Mouse (Mus musculus): Measurements from ENCODE around the gene Eid3. TPM values are rescaled to one million over a fixed set of nuclear protein-coding genes. Genes with fewer than 3 reads are reported as not detected.

The Eid3 gene
- total and polyA plus RNA-seq, 3 experiments: 1.4 to 3.5 (median 1.5) TPM

- no peak for TF ChIP-seq SIN3A (IDR thresholded peaks at IDR 0.05; ENCODE audit: low read length)
- TF ChIP-seq TCF12 (IDR thresholded peaks at IDR 0.05; ENCODE audit: low read depth, low read length): 0 out of 2 replicates have a peak, but pooled peaks have one; percentile 13
- TF ChIP-seq IRF4 (IDR thresholded peaks at IDR 0.05; ENCODE audit: low read depth, low read length): peak; percentile 83
- no peak for TF ChIP-seq E2F4 (IDR thresholded peaks at IDR 0.05; ENCODE audit: insufficient replicate concordance, low read depth, low read length)
- 0 out of 2 replicates have a peak, but pooled peaks have one; percentile 17 for TF ChIP-seq ETS1 (conservative IDR thresholded peaks at IDR 0.05; ENCODE audit: low read depth, low read length)
- no peak for TF ChIP-seq KAT2A (IDR thresholded peaks at IDR 0.05; ENCODE audit: insufficient replicate concordance, low read length)
- TF ChIP-seq JUN (IDR thresholded peaks at IDR 0.05; ENCODE audit: insufficient read depth, low read depth, low read length): peak; percentile 31; the same call in 1 of the 2 replicates
- 0 out of 2 replicates have a peak, but pooled peaks have one; percentile 31 for TF ChIP-seq MEF2A (IDR thresholded peaks at IDR 0.05; ENCODE audit: borderline replicate concordance, low read depth, low read length)
- no peak for TF ChIP-seq CTCF (conservative IDR thresholded peaks at IDR 0.05 in 1 of 2, IDR thresholded peaks at IDR 0.05 in 1 of 2; ENCODE audit: low read depth in 2 of 2, low read length in 2 of 2)
- TF ChIP-seq EP300 (IDR thresholded peaks at IDR 0.05; ENCODE audit: low read length): peak; percentile 55; the same call in 1 of the 2 replicates
- TF ChIP-seq MAFK (IDR thresholded peaks at IDR 0.05; ENCODE audit: insufficient replicate concordance, low read length): no peak
- TF ChIP-seq BHLHE40 (IDR thresholded peaks at IDR 0.05; ENCODE audit: low read depth, low read length): peak; percentile 44; the same call in 1 of the 2 replicates
- TF ChIP-seq ZC3H11A (IDR thresholded peaks at IDR 0.05; ENCODE audit: low read depth, low read length): no peak
- TF ChIP-seq UBTF (IDR thresholded peaks at IDR 0.05; ENCODE audit: low read depth, low read length): no peak
- TF ChIP-seq POLR2AphosphoS2 (IDR thresholded peaks at IDR 0.05; ENCODE audit: low read depth, low read length): no peak
- no peak for TF ChIP-seq NRF1 (IDR thresholded peaks at IDR 0.05; ENCODE audit: low read depth, low read length)
- TF ChIP-seq MAX (IDR thresholded peaks at IDR 0.05; ENCODE audit: low read length): no peak
- TF ChIP-seq CHD2 (IDR thresholded peaks at IDR 0.05; ENCODE audit: low read length): no peak
- no peak for TF ChIP-seq NELFE (IDR thresholded peaks at IDR 0.05; ENCODE audit: low read depth, low read length)
- TF ChIP-seq PAX5 (IDR thresholded peaks at IDR 0.05; ENCODE audit: low read length): no peak
- no peak for TF ChIP-seq ZKSCAN1 (IDR thresholded peaks at IDR 0.05; ENCODE audit: borderline replicate concordance, low read depth, low read length)
- TF ChIP-seq POLR2A (IDR thresholded peaks at IDR 0.05; ENCODE audit: low read depth, low read length): no peak
These were observed 30.5 kb upstream of the Eid3 start (continued) for GRCm38 (mm10) chr10:82835898-82836297.

GRCm38 (mm10) chr10:82838390-82838789 is 28.0 kb upstream of the Eid3 start:
- in situ Hi-C loops (cut with MboI; ENCODE audit: low pct_ligation_motif_present, low pct_unique_long_range_greater_than_20kb, low sequenced_read_pairs) (no loop called here), dilution Hi-C loops (cut with MboI; ENCODE audit: extremely low pct_ligation_motif_present, extremely low pct_unique_long_range_greater_than_20kb, low sequenced_read_pairs) (no loop called here)
- Histone ChIP-seq H3K4me2 (ENCODE audit: insufficient read depth, low read depth, poor library complexity, severe bottlenecking) (no peak overlapping the region), H3K9ac (ENCODE audit: insufficient read depth, low read depth) (no peak overlapping the region), H3K79me2 (replicated peaks; ENCODE audit: control insufficient read depth, extremely low read depth, insufficient read depth, poor library complexity, severe bottlenecking) (no peaks in the 10 kb centered on the region), H3K4me3 (replicated peaks in 1 of 3; ENCODE audit: low read depth in 2 of 3, low read length in 2 of 3, poor library complexity in 1 of 3) (no peak overlapping the region), H3K27me3 (replicated peaks) (no peaks in the 10 kb centered on the region), H3K9me3 (replicated peaks; ENCODE audit: low read length) (no peaks in the 10 kb centered on the region), H3K36me3 (replicated peaks in 1 of 2; ENCODE audit: control insufficient read depth in 1 of 2, insufficient read depth in 1 of 2, low read length in 1 of 2) (no peaks in the 10 kb centered on the region), H3K27ac (ENCODE audit: insufficient read depth, low read depth) (no peak overlapping the region), H3K4me1 (ENCODE audit: control insufficient read depth in 1 of 2, insufficient read depth in 2 of 2) (peaks cover 15 to 26% of the 10 kb centered on the region in 2 experiments)
- no peak for DNase-seq (ENCODE audit: extremely low read depth)
- TF ChIP-seq KAT2A (IDR thresholded peaks at IDR 0.05; ENCODE audit: insufficient replicate concordance, low read length) (no peak), GABPA (IDR thresholded peaks at IDR 0.05; ENCODE audit: insufficient replicate concordance, low read depth, low read length) (no peak), ZNF384 (IDR thresholded peaks at IDR 0.05; ENCODE audit: low read depth, low read length) (no peak), TBP (conservative IDR thresholded peaks at IDR 0.05; ENCODE audit: low read depth, low read length) (no peak), ZC3H11A (IDR thresholded peaks at IDR 0.05; ENCODE audit: low read depth, low read length) (no peak), IRF4 (IDR thresholded peaks at IDR 0.05; ENCODE audit: low read depth, low read length) (no peak), UBTF (IDR thresholded peaks at IDR 0.05; ENCODE audit: low read depth, low read length) (no peak), JUN (IDR thresholded peaks at IDR 0.05; ENCODE audit: insufficient read depth, low read depth, low read length) (no peak), BHLHE40 (IDR thresholded peaks at IDR 0.05; ENCODE audit: low read depth, low read length) (no peak), HCFC1 (IDR thresholded peaks at IDR 0.05; ENCODE audit: low read depth, low read length) (no peak), SMC3 (IDR thresholded peaks at IDR 0.05; ENCODE audit: low read depth, low read length) (no peak), ETS1 (conservative IDR thresholded peaks at IDR 0.05; ENCODE audit: low read depth, low read length) (no peak), MXI1 (IDR thresholded peaks at IDR 0.05; ENCODE audit: low read depth, low read length) (no peak), NRF1 (IDR thresholded peaks at IDR 0.05; ENCODE audit: low read depth, low read length) (no peak), RCOR1 (conservative IDR thresholded peaks at IDR 0.05; ENCODE audit: low read depth, low read length) (no peak), NELFE (IDR thresholded peaks at IDR 0.05; ENCODE audit: low read depth, low read length) (no peak)
